Mouse (Mus musculus) CH12.LX (cell line): ENCODE measurements around the gene Ncor2.

Source experiments
- CHD1 ChIP-seq: IDR thresholded peaks from 2 replicates; pipeline ENCODE4 v1.6.1; 2012; ENCODE audit warnings: low read depth, low read length, improper control_type of control experiment, inconsistent platforms
- CTCF ChIP-seq, 2 experiments: IDR thresholded peaks in 1 of 2; conservative IDR thresholded peaks in 1 of 2; 2 replicates each; pipeline ENCODE4 v1.5.1; 2011 to 2012; ENCODE audit warnings: low read depth in 2 of 2, low read length in 2 of 2, improper control_type of control experiment in 1 of 2, inconsistent platforms in 1 of 2, mild to moderate bottlenecking in 1 of 2, moderate library complexity in 1 of 2
- E2F4 ChIP-seq: IDR thresholded peaks from 2 replicates; pipeline ENCODE4 v1.6.1; 2011; ENCODE audit warnings: low read depth, low read length, improper control_type of control experiment; ENCODE audit not compliant: insufficient replicate concordance
- EP300 ChIP-seq: IDR thresholded peaks from 2 replicates; pipeline ENCODE4 v1.6.1; 2011; ENCODE audit warnings: low read length, improper control_type of control experiment
- MAFK ChIP-seq: IDR thresholded peaks from 2 replicates; pipeline ENCODE4 v1.6.1; 2011; ENCODE audit warnings: low read length, improper control_type of control experiment; ENCODE audit not compliant: insufficient replicate concordance
- MAX ChIP-seq: IDR thresholded peaks from 2 replicates; pipeline ENCODE4 v1.6.1; 2011; ENCODE audit warnings: low read length, improper control_type of control experiment
- NELFE ChIP-seq: IDR thresholded peaks from 2 replicates; pipeline ENCODE4 v1.6.1; 2011; ENCODE audit warnings: low read depth, low read length, improper control_type of control experiment
- NRF1 ChIP-seq: IDR thresholded peaks from 2 replicates; pipeline ENCODE4 v1.6.1; 2014; ENCODE audit warnings: low read depth, mild to moderate bottlenecking, inconsistent platforms, low read length, improper control_type of control experiment, moderate library complexity
- PAX5 ChIP-seq: IDR thresholded peaks from 2 replicates; pipeline ENCODE4 v1.6.1; 2012; ENCODE audit warnings: low read length, inconsistent platforms, mixed read lengths
- POLR2A ChIP-seq: IDR thresholded peaks from 2 replicates; pipeline ENCODE4 v1.6.1; 2011; ENCODE audit warnings: low read depth, mild to moderate bottlenecking, improper control_type of control experiment, low read length
- USF1 ChIP-seq: IDR thresholded peaks from 2 replicates; pipeline ENCODE4 v1.6.1; 2014; ENCODE audit warnings: low read depth, mild to moderate bottlenecking, inconsistent platforms, low read length, improper control_type of control experiment
- ZKSCAN1 ChIP-seq: IDR thresholded peaks from 2 replicates; pipeline ENCODE4 v1.6.1; 2012; ENCODE audit warnings: low read depth, inconsistent platforms, low read length, improper control_type of control experiment, borderline replicate concordance
- ZMIZ1 ChIP-seq: IDR thresholded peaks from 2 replicates; pipeline ENCODE4 v1.6.1; 2012; ENCODE audit warnings: low read depth, mild to moderate bottlenecking, inconsistent platforms, low read length, improper control_type of control experiment
- ZNF384 ChIP-seq: IDR thresholded peaks from 2 replicates; pipeline ENCODE4 v1.6.1; 2012; ENCODE audit warnings: low read depth, low read length, improper control_type of control experiment, inconsistent platforms

DNA sequence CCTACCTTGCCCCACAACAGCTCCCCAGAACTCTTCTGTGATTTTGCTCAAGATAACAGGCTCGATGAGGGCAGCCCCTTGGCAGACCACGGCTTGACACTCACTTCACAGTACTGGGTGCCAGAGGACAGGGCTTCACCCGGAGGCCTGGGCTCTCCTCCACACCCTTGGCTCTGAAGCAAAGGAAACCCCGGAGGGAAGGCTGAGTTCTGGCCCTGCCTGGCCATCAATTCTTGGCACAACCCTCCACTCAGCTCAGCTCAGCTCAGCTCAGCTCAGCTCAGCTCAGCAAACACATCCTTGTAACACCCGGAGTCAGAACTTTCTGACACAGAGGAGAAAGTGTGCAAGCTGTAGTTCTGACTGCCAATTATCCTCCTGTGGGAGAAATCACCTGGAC, 30.3 kb downstream of the Ncor2 start:
- no peak for TF ChIP-seq ZNF384
- no peak for TF ChIP-seq E2F4
- TF ChIP-seq USF1 = no peak
- TF ChIP-seq CTCF (conservative IDR thresholded peaks at IDR 0.05 in 1 of 2, IDR thresholded peaks at IDR 0.05 in 1 of 2; ENCODE audit: low read depth in 2 of 2, low read length in 2 of 2) = no peak
- no peak for TF ChIP-seq MAFK
- no peak for TF ChIP-seq NELFE
- TF ChIP-seq POLR2A = no peak
- TF ChIP-seq MAX = no peak
- no peak for TF ChIP-seq NRF1
- TF ChIP-seq EP300 = no peak
- TF ChIP-seq PAX5 = no peak
- TF ChIP-seq ZMIZ1 = no peak
- TF ChIP-seq CHD1 = no peak
- no peak for TF ChIP-seq ZKSCAN1
